Mouse (Mus musculus) stomach, postnatal 0 days (tissue): ENCODE data around the gene Ticam1. TPM values are rescaled to one million over a fixed set of nuclear protein-coding genes. Genes with fewer than 3 reads are reported as not detected.

Source experiments
- ATAC-seq: fragments of 200-750 bp; cut with Nextera tagmentation; 2 replicates; pipeline ENCODE4 v1.8.0; 2017; ENCODE audit not compliant: low FRiP score, low TSS enrichment
- DNase-seq: peaks from one replicate; pipeline ENCODE4 v3.0.0-alpha.2; 2016; ENCODE audit warnings: low spot score
- H3K27ac ChIP-seq: fragments of 300-500 bp; sonication (generic); replicated peaks from 2 replicates; pipeline ENCODE4 v1.5.1; 2014; ENCODE audit warnings: mild to moderate bottlenecking, control low read depth
- H3K27me3 ChIP-seq: fragments of 300-500 bp; sonication (generic); 2 replicates; pipeline ENCODE4 v1.6.1; 2014; ENCODE audit warnings: low read length; ENCODE audit not compliant: control insufficient read depth, insufficient read depth
- H3K36me3 ChIP-seq: fragments of 300-500 bp; sonication (generic); 2 replicates; pipeline ENCODE4 v1.6.1; 2014; ENCODE audit warnings: low read length, mixed read lengths; ENCODE audit not compliant: control insufficient read depth, insufficient read depth
- H3K4me1 ChIP-seq: fragments of 300-500 bp; sonication (generic); replicated peaks from 2 replicates; pipeline ENCODE4 v1.6.1; 2014; ENCODE audit warnings: antibody characterized with exemption; ENCODE audit not compliant: control insufficient read depth, insufficient read depth
- H3K4me2 ChIP-seq: fragments of 300-500 bp; sonication (generic); replicated peaks from 2 replicates; pipeline ENCODE4 v1.6.1; 2014; ENCODE audit warnings: low read depth, mild to moderate bottlenecking, control low read depth, moderate library complexity
- H3K4me3 ChIP-seq: fragments of 300-500 bp; sonication (generic); 2 replicates; pipeline ENCODE4 v1.5.1; 2014; ENCODE audit warnings: low read depth, low read length, control low read depth
- H3K9ac ChIP-seq: fragments of 300-500 bp; sonication (generic); 2 replicates; pipeline ENCODE4 v1.6.1; 2014; ENCODE audit warnings: mild to moderate bottlenecking, low read length, control low read depth, mixed read lengths
- H3K9me3 ChIP-seq: fragments of 300-500 bp; sonication (generic); 2 replicates; pipeline ENCODE4 v1.6.1; 2016; ENCODE audit warnings: low read length; ENCODE audit not compliant: control insufficient read depth
- CTCF ChIP-seq: IDR thresholded peaks from 2 replicates; pipeline ENCODE4 v1.5.1; 2016; ENCODE audit warnings: antibody characterized with exemption, low read depth, mild to moderate bottlenecking, moderate library complexity
- EP300 ChIP-seq: optimal IDR thresholded peaks from 2 replicates; pipeline ENCODE3; 2016; ENCODE audit warnings: antibody characterized with exemption
- WGBS: fragments of 180-500 bp; shearing (Covaris S2); extraction: QIAGEN DNeasy Blood & Tissue Kit; methylation state at CpG from one replicate; pipeline ENCODE4 v1.1.7; 2014; 5-methylcytosine and 5-hydroxymethylcytosine counted together
- polyA plus RNA-seq: library from polyadenylated mRNA; unstranded; fragments of >200 nt; fragmentation: Nextera tagmentation; extraction: Ambion mirVana; gene quantifications from 2 replicates; pipeline ENCODE4 v1.2.1, GENCODE M21; 2015

Gene Ticam1
- 4.6 and 6.4 TPM in 2 replicates for polyA plus RNA-seq

GRCm38 (mm10) chr17:56276643-56277566, at the start of gene Ticam1:
TSS of gene Ticam1 (minus strand) at chr17:56276786.
- WGBS: under 1% methylated on average over 20 of the region's 21 CpGs
- Histone ChIP-seq H3K36me3 (peaks cover 16% of the 10 kb centered on the region), H3K9me3 (no peaks in the 10 kb centered on the region), H3K9ac (peak within 1 kb of the TSS; percentile 83), H3K27ac (peak within 1 kb of the TSS; percentile 94), H3K27me3 (no peaks in the 10 kb centered on the region), H3K4me1 (no peaks in the 10 kb centered on the region), H3K4me2 (peak within 1 kb of the TSS; percentile 77), H3K4me3 (peak within 1 kb of the TSS; percentile 61)
- ATAC-seq (peak; percentile 95), DNase-seq (peak; percentile 98)
- peak; percentile 48 for TF ChIP-seq EP300
- TF ChIP-seq CTCF: peak; percentile 72

GRCm38 (mm10) chr17:56325450-56326152, 49.0 kb upstream of the Ticam1 start, which contains the start of gene Kdm4b:
TSS of gene Kdm4b (plus strand) at chr17:56326062.
- Histone ChIP-seq H3K9ac (peak within 1 kb of the TSS; percentile 98), H3K4me2 (peak within 1 kb of the TSS; percentile 79), H3K27me3 (no peaks in the 10 kb centered on the region), H3K4me3 (peak within 1 kb of the TSS; percentile 83), H3K27ac (peak within 1 kb of the TSS; percentile 99), H3K9me3 (no peaks in the 10 kb centered on the region), H3K4me1 (peaks cover 14% of the 10 kb centered on the region), H3K36me3 (no peaks in the 10 kb centered on the region)
- ATAC-seq (peak; percentile 99), DNase-seq (peak; percentile 100)
- TF ChIP-seq EP300 (no peak), CTCF (no peak)
- under 1% methylated on average over 56 of the region's 57 CpGs for WGBS

GRCm38 (mm10) chr17:56324419-56324818, 47.8 kb upstream of the Ticam1 start:
- H3K4me2 ChIP-seq: no peak overlapping the region

GRCm38 (mm10) chr17:56309191-56309945, 32.8 kb upstream of the Ticam1 start:
- H3K36me3 ChIP-seq: peaks cover 11% of the 10 kb centered on the region
- 76% methylated on average over 15 of the region's 15 CpGs for WGBS
- TF ChIP-seq CTCF (no peak), EP300 (no peak)
- ATAC-seq (no peak), DNase-seq (no peak)
- peaks cover 5% of the 10 kb centered on the region; the same call in 1 of the 2 replicates for H3K4me1 ChIP-seq
- no peaks in the 10 kb centered on the region for H3K9me3 ChIP-seq
- 0 out of 2 replicates have a peak overlapping the region, but pooled peaks have one; percentile 69 for H3K27ac ChIP-seq
- H3K4me2 ChIP-seq: no peak overlapping the region
- no peak overlapping the region for H3K9ac ChIP-seq
- no peak overlapping the region for H3K4me3 ChIP-seq
- H3K27me3 ChIP-seq: no peaks in the 10 kb centered on the region

More at GRCm38 (mm10) chr17:56324419-56324818, 47.8 kb upstream of the Ticam1 start:
- H3K9me3 ChIP-seq: no peaks in the 10 kb centered on the region
- no peaks in the 10 kb centered on the region for H3K36me3 ChIP-seq
- TF ChIP-seq EP300 (no peak), CTCF (no peak)
- no peak for DNase-seq
- no peak overlapping the region for H3K4me3 ChIP-seq
- no peaks in the 10 kb centered on the region for H3K27me3 ChIP-seq
- WGBS: 53% methylated on average over 3 of the region's 3 CpGs
- H3K4me1 ChIP-seq: peaks cover 14% of the 10 kb centered on the region
- H3K9ac ChIP-seq: no peak overlapping the region
- no peak for ATAC-seq
- no peak overlapping the region for H3K27ac ChIP-seq

- Histone ChIP-seq H3K27ac (peak overlapping the region; percentile 69), H3K27me3 (no peaks in the 10 kb centered on the region), H3K4me1 (peaks cover 5% of the 10 kb centered on the region; the same call in 1 of the 2 replicates), H3K4me2 (no peak overlapping the region), H3K4me3 (no peak overlapping the region), H3K9me3 (no peaks in the 10 kb centered on the region), H3K36me3 (peaks cover 8% of the 10 kb centered on the region; the same call in 1 of the 2 replicates), H3K9ac (no peak overlapping the region; the same call in 1 of the 2 replicates)
- no peak for TF ChIP-seq EP300
- TF ChIP-seq CTCF: no peak
- ATAC-seq: peak; percentile 58
- DNase-seq: peak; percentile 83
- 52% methylated on average over 6 of the region's 6 CpGs for WGBS
These were observed 31.5 kb upstream of the Ticam1 start for GRCm38 (mm10) chr17:56308088-56308487.
